Mouse (Mus musculus) erythroid progenitor cell, adult 5-6 weeks (primary cell): ENCODE data around the gene Men1. TPM values are rescaled to one million over a fixed set of nuclear protein-coding genes. Genes with fewer than 3 reads are reported as not detected.
A peak's percentile ranks its signal among the peaks of the same experiment; 100 is the strongest.

Source experiments
- ATAC-seq: replicated peaks from 2 replicates; pipeline ENCODE4 v1.8.0; 2016; ENCODE audit warnings: moderate number of reproducible peaks, mild to moderate bottlenecking, moderate TSS enrichment, inconsistent platforms; ENCODE audit not compliant: poor library complexity, low FRiP score, severe bottlenecking
- total RNA-seq, 2 experiments: library from RNA; stranded (forward) in 1 of 2; stranded (reverse) in 1 of 2; fragments of 150-400 nt in 1 of 2; fragments of 186-747, 209-891 nt in 1 of 2; gene quantifications; 2 replicates each; pipeline versions ENCODE4 v1.2.3 to v1.2.4; 2015 to 2017; ENCODE audit warnings: low replicate concordance in 2 of 2

Gene Men1
- total RNA-seq, 2 experiments from 2014 or later: 17.1 to 23.9 TPM

DNA sequence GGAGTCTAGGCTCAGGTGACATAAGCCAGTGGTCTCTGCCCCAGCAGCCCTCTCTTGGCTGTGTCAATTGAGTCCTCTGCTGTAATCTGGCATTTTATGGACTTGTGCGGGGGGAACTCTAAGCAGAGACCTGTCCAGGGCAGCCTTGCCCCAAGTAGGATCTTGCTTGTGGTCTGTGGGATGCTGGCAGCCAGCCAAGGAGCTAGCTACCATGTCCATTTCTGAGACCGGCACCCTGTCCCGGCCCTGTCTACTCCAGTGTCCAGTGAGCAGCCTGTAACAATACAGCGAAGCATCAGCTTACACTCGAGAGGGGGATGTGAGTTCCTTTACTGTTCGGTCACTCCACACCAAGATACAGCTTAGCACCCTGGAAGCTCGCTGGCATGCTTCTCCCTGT lies 19.3 kb downstream of the Men1 start:
- no peak for ATAC-seq

GRCm38 (mm10) chr19:6361291-6361690 lies 26.5 kb downstream of the Men1 start:
- ATAC-seq: no peak

- no peak; the same call in 1 of the 2 replicates for ATAC-seq
Measured at GRCm38 (mm10) chr19:6363091-6363410, 28.3 kb downstream of the Men1 start.

GRCm38 (mm10) chr19:6363411-6364240 lies 28.8 kb downstream of the Men1 start, which contains the start of gene Sf1:
Sf1 (plus strand) TSS chr19:6363690.
- peak; percentile 90 for ATAC-seq

GRCm38 (mm10) chr19:6364317-6364725 lies 29.5 kb downstream of the Men1 start:
- peak; percentile 64 for ATAC-seq

DNA sequence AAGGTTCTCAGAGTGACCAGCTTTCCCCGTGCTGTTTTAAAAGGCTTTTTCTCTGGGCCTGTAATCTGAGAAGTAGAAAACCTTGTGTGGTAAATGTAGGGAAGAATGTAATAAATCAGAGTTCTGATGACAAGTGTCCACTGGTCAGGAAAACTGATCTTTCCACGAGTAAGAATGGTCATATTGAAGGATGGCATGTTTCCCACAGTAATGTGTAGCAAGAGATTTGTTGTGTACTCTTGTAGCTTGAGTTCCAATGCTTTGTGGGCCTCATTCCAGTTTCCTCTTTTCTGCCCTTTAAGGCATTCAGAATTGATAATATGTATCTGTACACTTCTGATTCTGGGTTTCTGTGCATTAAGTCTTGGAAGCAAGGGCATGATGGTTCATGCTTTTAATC lies 30.1 kb downstream of the Men1 start:
- no peak for ATAC-seq

DNA sequence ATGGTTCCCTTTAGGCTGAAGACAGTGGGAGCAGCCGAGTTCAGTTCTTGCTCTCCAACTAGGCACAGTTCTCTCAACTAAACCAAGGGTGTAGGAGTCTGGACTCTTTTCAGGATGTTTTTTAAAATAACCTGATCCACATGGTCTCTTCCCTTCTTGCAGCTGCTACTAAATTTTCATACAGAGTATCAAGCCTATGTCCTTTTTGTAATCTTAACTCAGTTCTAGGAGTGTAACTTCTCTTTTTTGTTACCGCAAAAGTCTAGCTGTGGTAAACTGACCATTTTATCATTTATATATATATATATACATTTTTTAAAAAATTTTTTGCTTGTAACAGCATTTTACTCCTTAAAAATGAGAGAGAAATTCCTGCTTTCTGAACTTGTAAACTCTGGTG lies 35.4 kb downstream of the Men1 start:
- ATAC-seq: no peak

DNA sequence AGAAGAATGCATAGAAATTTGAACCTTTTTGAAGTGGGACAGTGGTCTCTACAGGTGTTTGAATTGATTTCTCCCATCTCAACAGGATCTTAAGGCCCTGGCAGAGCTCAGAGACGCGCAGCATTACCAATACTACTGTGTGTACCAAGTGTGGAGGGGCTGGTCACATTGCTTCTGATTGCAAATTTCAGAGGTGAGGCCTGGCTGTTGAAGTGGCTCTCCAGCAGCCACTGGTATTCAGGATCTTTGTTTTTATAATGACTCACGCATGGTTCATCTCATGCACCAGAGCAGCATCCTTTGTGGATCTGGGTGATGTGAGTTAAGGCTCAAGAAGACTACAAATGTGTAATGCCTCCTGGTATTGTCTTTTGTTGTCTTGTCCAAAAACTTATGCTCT lies 37.7 kb downstream of the Men1 start:
- ATAC-seq: no peak

DNA sequence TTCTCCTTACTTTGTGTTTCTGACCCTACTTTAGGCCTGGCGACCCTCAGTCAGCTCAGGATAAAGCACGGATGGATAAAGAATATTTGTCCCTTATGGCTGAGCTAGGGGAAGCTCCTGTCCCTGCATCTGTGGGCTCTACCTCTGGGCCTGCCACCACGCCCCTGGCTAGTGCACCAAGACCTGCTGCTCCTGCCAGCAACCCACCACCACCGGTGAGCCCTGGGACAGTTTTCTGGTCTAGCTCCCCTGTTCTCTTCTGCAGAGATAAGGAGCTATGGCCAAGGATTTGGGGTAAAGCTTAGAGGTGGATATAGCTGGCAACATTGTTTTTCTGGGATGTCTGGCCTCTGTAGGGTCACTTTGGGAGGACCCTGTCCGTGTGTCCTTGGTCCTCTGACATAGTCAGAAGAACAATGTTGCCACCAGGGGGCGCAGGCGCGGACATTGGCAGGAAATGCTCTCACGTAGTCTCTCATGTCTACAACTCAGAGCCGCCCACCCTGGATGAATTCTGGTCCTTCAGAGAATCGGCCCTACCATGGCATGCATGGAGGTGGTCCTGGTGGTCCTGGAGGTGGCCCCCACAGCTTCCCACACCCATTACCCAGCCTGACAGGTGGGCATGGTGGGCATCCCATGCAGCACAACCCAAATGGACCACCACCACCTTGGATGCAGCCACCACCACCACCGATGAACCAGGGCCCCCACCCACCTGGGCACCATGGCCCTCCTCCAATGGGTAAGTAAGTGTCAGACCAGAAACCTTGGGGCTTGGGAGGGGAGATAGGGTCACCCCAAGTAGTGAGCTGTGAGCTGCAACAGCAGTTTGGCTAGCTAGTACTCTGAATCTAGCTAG lies 39.0 kb downstream of the Men1 start:
- ATAC-seq: peak; percentile 74

GRCm38 (mm10) chr19:6374571-6374970 lies 39.8 kb downstream of the Men1 start:
- ATAC-seq: no peak

GRCm38 (mm10) chr19:6375423-6376254 lies 40.9 kb downstream of the Men1 start:
- ATAC-seq: no peak

DNA sequence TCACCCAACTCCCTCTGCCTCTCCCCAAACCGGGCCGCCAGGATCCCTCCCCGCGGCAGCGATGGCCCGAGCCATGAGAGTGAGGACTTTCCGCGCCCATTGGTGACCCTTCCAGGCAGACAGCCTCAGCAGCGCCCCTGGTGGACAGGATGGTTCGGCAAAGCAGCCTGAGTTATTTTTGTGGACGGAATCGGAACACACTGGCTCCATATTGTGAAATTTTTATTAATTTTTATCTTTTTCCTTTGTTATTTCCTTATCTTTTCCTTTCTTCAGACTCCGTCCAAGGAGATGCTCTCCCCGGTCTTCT lies 41.4 kb downstream of the Men1 start:
- ATAC-seq: no peak

DNA sequence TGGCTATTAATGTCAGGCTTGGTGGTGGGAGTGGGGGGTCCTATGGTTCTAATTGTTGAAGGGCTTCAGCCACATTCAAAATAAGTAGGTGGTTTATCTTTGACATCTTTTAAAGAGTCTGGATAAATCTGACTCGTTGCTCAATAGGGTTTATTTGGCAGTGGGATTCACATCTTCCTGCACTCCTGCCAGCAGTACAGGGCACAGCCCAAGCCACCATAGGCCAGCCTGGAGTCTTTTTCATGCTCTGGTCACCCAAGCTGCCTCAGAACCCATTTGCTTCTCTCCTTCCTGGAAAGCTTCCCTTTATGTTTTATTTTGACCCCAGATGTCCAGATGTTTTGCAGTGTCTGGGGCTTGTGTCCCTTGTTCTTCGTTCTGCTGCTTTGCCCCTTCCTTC lies 41.9 kb downstream of the Men1 start:
- no peak for ATAC-seq

DNA sequence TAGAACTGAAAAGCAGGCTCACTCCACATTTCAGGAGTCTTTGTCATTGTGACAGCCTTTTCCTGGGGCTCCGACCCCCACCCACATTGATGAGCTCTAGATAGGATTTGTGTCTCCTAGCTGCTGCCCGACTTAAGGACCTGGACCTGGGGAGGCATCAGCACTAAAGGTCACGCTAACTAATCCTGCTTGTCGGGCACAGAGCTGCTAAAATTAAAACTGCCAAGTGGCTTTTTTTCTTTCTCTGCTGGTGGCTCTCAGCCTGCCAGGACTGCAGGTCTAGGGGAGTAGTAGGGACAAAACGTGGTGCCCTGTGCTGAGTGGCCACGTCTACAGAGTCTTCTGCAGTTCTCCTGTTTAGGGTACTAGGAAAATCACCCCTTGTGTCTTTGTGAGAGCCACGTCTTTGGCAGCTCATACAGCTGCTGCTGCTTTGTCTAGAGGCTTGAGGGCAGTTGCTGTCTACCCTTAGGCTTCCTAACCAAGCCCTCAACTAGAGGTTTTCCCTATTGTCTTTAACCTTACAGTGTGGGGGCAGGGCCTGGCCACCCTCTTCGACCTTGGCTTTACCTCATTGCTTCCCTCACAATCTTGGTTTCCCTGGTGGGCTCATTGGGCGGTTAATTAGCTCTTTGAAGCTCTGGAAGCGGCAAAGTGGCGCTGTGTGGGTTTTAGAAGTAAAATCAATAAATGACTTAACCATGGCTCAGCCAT lies 42.7 kb downstream of the Men1 start:
- ATAC-seq: no peak

GRCm38 (mm10) chr19:6380411-6381166 lies 45.8 kb downstream of the Men1 start:
- ATAC-seq: no peak

GRCm38 (mm10) chr19:6381238-6381637 lies 46.5 kb downstream of the Men1 start:
- no peak for ATAC-seq

GRCm38 (mm10) chr19:6382323-6382924 lies 47.6 kb downstream of the Men1 start:
- ATAC-seq: no peak

GRCm38 (mm10) chr19:6383470-6383869 lies 48.7 kb downstream of the Men1 start:
- no peak for ATAC-seq

DNA sequence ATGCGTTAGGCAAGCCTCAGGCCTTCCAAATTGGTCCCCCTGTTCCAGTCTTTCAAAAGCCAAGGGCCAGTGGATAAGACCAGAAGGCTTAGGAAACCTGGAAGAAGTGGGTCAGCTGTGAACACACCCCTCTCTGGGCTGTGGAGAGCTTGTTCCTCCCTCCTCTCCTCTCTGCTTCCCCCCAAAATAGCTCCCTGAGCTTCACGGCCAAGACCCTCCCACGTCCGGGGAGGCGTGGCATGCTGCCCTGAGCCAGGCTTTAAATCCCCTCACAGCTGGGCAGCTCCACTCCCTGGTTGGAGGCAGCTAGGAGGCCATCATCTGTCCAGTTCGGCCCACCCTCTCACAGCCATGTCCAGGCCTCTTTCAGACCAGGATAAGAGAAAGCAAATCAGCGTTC lies 49.3 kb downstream of the Men1 start, which contains the start of gene Pygm:
Pygm (plus strand) TSS at position 272 of the 400 bp plus-strand sequence.
- no peak for ATAC-seq
